Mouse (Mus musculus) E14TG2a.4 (cell line): ENCODE results near the gene Pcsk2.

ENCODE experiments used
- CTCF ChIP-seq: conservative IDR thresholded peaks from 2 replicates; pipeline ENCODE4 v1.5.1; 2014; ENCODE audit warnings: low read length
- NANOG ChIP-seq: IDR thresholded peaks from 2 replicates; pipeline ENCODE4 v1.6.1; 2014; ENCODE audit warnings: borderline replicate concordance, low read length, mixed read lengths

- TF ChIP-seq CTCF (no peak), NANOG (no peak)
Observed at GRCm38 (mm10) chr2:143590398-143590797, 44.4 kb downstream of the Pcsk2 start.
